Mouse (Mus musculus) lung, postnatal 0 days (tissue): ENCODE results near the gene Dus1l.

Experiments
- CTCF ChIP-seq: IDR thresholded peaks from 2 replicates; pipeline ENCODE4 v1.5.1; 2016; ENCODE audit warnings: antibody characterized with exemption, mild to moderate bottlenecking
- EP300 ChIP-seq: IDR thresholded peaks from 2 replicates; pipeline ENCODE4 v1.6.1; 2016; ENCODE audit warnings: antibody characterized with exemption, mild to moderate bottlenecking, control low read depth

DNA sequence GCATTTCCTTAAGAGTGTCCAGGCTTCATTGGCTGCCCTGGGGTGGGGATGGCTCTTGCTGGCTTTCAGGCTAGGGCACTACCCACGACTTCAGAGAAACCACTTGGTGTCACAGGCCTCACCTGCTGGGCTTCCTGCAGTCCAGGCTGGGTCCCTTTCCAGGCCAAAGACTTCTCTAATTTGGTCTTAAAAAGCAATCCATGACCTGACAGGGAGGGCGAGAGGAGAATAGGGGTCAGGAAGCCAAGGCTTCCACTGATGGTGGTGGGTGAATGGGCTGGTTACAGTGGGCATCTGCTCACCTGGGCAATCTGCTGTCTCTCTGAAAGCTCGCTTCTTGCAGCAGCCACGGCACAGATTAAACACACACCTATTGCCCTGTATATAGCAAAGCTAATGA is 6.8 kb downstream of the Dus1l start:
- TF ChIP-seq CTCF: no peak
- no peak for TF ChIP-seq EP300
